Mouse (Mus musculus) lung, postnatal 0 days (tissue): ENCODE data around the gene Kcnk10. TPM values are rescaled to one million over a fixed set of nuclear protein-coding genes. Genes with fewer than 3 reads are reported as not detected.

Experiments used
- ATAC-seq: fragments of 200-750 bp; cut with Nextera tagmentation; 2 replicates; pipeline ENCODE4 v1.8.0; 2017; ENCODE audit warnings: moderate library complexity
- DNase-seq: peaks from one replicate; pipeline ENCODE4 v3.0.0-alpha.2; 2016; ENCODE audit warnings: low spot score
- H3K27ac ChIP-seq: fragments of 300-500 bp; sonication (generic); 2 replicates; pipeline ENCODE4 v1.5.1; 2014; ENCODE audit warnings: antibody characterized with exemption, mild to moderate bottlenecking, low read length, mixed read lengths
- H3K27me3 ChIP-seq: fragments of 300-500 bp; sonication (generic); replicated peaks from 2 replicates; pipeline ENCODE4 v1.6.1; 2014; ENCODE audit warnings: low read length, mixed read lengths; ENCODE audit not compliant: insufficient read depth
- H3K36me3 ChIP-seq: fragments of 300-500 bp; sonication (generic); 2 replicates; pipeline ENCODE4 v1.6.1; 2014; ENCODE audit warnings: low read length, mixed read lengths; ENCODE audit not compliant: insufficient read depth
- H3K4me1 ChIP-seq: fragments of 300-500 bp; sonication (generic); 2 replicates; pipeline ENCODE4 v1.6.1; 2014; ENCODE audit warnings: antibody characterized with exemption, low read depth, low read length, mixed read lengths; ENCODE audit not compliant: insufficient read depth
- H3K4me2 ChIP-seq: fragments of 300-500 bp; sonication (generic); replicated peaks from 2 replicates; pipeline ENCODE4 v1.6.1; 2014; ENCODE audit warnings: low read depth, mild to moderate bottlenecking, low read length, moderate library complexity, mixed read lengths
- H3K4me3 ChIP-seq: fragments of 300-500 bp; sonication (generic); 2 replicates; pipeline ENCODE4 v1.5.1; 2014; ENCODE audit warnings: low read depth, low read length
- H3K9ac ChIP-seq: fragments of 300-500 bp; sonication (generic); replicated peaks from 2 replicates; pipeline ENCODE4 v1.6.1; 2014; ENCODE audit warnings: low read depth, mild to moderate bottlenecking
- H3K9me3 ChIP-seq: fragments of 300-500 bp; sonication (generic); 2 replicates; pipeline ENCODE4 v1.6.1; 2016; ENCODE audit warnings: low read length, mixed read lengths
- CTCF ChIP-seq: IDR thresholded peaks from 2 replicates; pipeline ENCODE4 v1.5.1; 2016; ENCODE audit warnings: antibody characterized with exemption, mild to moderate bottlenecking
- EP300 ChIP-seq: IDR thresholded peaks from 2 replicates; pipeline ENCODE4 v1.6.1; 2016; ENCODE audit warnings: antibody characterized with exemption, mild to moderate bottlenecking, control low read depth
- WGBS: fragments of 180-500 bp; shearing (Covaris S2); extraction: QIAGEN DNeasy Blood & Tissue Kit; methylation state at CpG from one replicate; pipeline ENCODE4 v1.1.7; 2014; 5-methylcytosine and 5-hydroxymethylcytosine counted together
- polyA plus RNA-seq: library from polyadenylated mRNA; unstranded; fragments of >200 nt; fragmentation: Nextera tagmentation; extraction: Ambion mirVana; gene quantifications from 2 replicates; pipeline ENCODE4 v1.2.1, GENCODE M21; 2015

Gene Kcnk10
- polyA plus RNA-seq, 1 experiment from 2014 or later, result 0.06 TPM

DNA sequence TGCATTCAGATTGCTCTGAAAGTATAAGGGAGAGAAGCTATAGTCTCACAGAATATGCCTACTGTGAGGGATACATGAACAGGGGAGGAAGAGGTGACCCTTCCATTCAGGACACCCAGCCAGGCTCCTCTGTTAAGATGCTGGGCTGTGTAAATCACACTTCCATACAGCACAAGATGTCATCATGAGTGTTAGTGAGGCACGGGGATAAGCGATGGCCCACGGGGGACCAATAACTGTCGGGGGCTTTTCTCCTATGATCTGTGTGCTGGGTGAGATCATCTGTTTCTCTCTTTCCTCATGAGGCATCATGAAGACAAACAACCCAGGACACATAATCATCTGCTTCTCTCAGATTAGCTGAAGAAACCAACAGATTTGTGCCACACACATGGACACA, 77.1 kb downstream of the Kcnk10 start:
- H3K9ac ChIP-seq, result no peak overlapping the region
- no peak overlapping the region for H3K4me2 ChIP-seq
- TF ChIP-seq EP300 (no peak), CTCF (no peak)
- no peaks in the 10 kb centered on the region for H3K9me3 ChIP-seq
- WGBS, result 77% methylated on average over 4 of the region's 4 CpGs
- no peak overlapping the region for H3K4me3 ChIP-seq
- no peak overlapping the region for H3K27ac ChIP-seq
- no peaks in the 10 kb centered on the region for H3K4me1 ChIP-seq
- no peak for ATAC-seq
- DNase-seq, result no peak
- no peaks in the 10 kb centered on the region for H3K27me3 ChIP-seq
- no peaks in the 10 kb centered on the region for H3K36me3 ChIP-seq

DNA sequence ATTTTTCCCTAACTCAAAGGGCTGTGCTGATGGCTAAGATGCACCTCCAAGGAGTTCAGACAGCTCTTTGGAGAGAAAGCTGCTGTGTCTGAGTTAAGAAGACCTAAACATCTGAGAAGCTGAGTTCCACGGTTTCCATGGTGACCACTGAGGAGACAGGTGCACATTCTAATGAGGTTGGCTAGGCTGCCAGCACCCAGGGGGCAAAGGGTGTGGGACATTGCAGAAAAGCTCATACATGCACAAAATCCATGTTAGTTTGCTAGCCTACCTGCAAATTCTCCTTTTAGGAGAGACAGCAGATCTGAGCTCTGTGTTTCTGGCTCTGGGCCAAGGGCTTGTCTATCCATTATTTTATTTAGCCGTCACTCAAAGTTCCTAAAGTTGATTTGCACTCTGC, 96.7 kb downstream of the Kcnk10 start:
- Histone ChIP-seq H3K27me3 (no peaks in the 10 kb centered on the region), H3K4me1 (no peaks in the 10 kb centered on the region), H3K36me3 (no peaks in the 10 kb centered on the region), H3K4me2 (no peak overlapping the region), H3K9ac (no peak overlapping the region), H3K9me3 (no peaks in the 10 kb centered on the region), H3K27ac (no peak overlapping the region), H3K4me3 (no peak overlapping the region)
- DNase-seq (no peak), ATAC-seq (no peak)
- TF ChIP-seq EP300, result no peak
- TF ChIP-seq CTCF, result no peak
- 56% methylated on average over 2 of the region's 2 CpGs for WGBS

DNA sequence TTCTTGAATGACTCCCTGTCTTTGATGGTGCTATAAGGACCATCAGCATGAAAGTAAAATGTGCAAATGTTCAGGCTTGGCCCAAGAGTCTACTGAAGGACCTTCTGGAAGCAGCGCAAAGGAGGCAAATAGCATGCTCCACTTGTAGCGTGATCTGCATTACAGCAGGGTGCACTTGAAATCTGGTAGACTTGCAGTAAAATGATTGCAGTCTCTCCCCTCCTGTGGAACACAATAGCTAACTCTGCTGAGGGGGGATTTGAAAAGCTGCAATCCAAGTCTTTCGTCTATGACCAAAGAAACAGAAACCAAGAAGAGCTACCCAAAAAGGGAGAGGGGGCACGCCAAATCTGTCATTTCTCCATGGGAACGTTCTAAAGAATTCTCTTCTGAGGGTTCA, 97.1 kb downstream of the Kcnk10 start:
- Histone ChIP-seq H3K27ac (no peak overlapping the region), H3K4me3 (no peak overlapping the region), H3K4me1 (no peaks in the 10 kb centered on the region), H3K9me3 (no peaks in the 10 kb centered on the region), H3K27me3 (no peaks in the 10 kb centered on the region), H3K36me3 (no peaks in the 10 kb centered on the region), H3K9ac (no peak overlapping the region), H3K4me2 (no peak overlapping the region)
- ATAC-seq (no peak), DNase-seq (no peak)
- TF ChIP-seq EP300 (no peak), CTCF (no peak)
- 67% methylated on average over 5 of the region's 5 CpGs for WGBS

DNA sequence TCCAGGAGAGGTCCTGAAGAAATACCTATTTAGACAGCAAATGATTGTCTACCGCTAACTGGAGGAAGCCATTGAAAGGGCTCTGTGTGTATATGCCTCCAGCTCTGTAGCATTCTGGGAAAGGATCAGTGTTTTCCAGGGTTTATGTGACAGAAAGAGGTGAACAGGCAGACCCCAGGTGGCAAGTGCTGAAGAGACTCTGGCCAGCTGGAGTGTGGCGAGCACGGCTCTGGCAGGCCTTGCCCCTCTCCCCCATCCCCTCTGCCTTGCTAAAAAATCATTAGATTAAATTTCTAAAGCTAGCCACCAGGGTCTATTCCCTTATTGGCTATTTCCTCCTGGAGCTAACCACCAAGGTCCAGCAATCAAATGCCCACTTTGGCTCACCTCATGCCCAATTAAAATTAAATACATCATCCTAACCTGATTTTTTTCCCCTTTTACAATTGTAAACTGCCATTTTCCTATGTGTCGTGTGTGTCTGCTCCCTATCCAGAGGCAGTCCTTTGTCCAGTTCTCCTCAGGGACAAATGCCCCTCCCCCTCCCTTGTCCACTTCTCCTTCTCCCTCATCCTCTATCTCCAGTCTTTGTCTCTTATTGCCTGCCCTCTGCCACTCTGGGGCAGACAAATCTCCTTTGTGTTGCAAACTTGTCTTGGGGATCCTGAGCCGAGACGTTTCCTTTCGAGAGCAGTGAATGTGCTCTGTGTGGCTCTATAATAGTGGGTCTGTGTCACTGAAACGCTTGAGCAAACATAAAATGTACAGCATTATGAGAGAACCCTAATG, 100.2 kb downstream of the Kcnk10 start:
- H3K36me3 ChIP-seq, result no peaks in the 10 kb centered on the region
- no peaks in the 10 kb centered on the region for H3K9me3 ChIP-seq
- H3K4me2 ChIP-seq, result no peak overlapping the region
- no peak overlapping the region for H3K4me3 ChIP-seq
- no peak for TF ChIP-seq CTCF
- TF ChIP-seq EP300, result no peak
- no peak overlapping the region for H3K9ac ChIP-seq
- H3K27me3 ChIP-seq, result no peaks in the 10 kb centered on the region
- DNase-seq, result no peak
- no peaks in the 10 kb centered on the region for H3K4me1 ChIP-seq
- no peak overlapping the region for H3K27ac ChIP-seq
- no peak for ATAC-seq
- 50% methylated on average over 8 of the region's 8 CpGs for WGBS

DNA sequence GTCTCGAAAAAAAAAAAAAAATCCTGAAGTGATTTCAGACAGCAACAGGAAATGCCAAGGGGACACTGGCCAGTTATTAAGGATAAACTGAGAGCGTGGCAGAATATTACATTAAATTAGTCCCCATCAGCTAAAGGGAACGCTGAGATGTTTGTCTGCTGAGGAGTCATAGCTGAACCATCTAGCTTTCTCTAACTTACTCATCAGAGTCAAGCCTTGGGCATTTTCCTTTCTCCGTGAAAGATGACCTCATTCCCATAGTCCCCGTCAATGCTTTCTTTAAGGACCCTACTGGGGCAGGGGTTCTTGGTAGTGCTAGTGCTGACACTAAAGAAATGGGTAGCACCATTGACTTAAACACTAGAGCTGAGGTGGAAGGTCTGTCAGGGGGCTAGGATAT, 106.9 kb downstream of the Kcnk10 start:
- TF ChIP-seq EP300 (no peak), CTCF (no peak)
- Histone ChIP-seq H3K4me2 (no peak overlapping the region), H3K9ac (no peak overlapping the region), H3K9me3 (no peaks in the 10 kb centered on the region), H3K4me1 (no peaks in the 10 kb centered on the region), H3K27ac (no peak overlapping the region), H3K36me3 (no peaks in the 10 kb centered on the region), H3K27me3 (no peaks in the 10 kb centered on the region), H3K4me3 (no peak overlapping the region)
- 68% methylated on average over 5 of the region's 5 CpGs for WGBS
- DNase-seq (no peak), ATAC-seq (no peak)

DNA sequence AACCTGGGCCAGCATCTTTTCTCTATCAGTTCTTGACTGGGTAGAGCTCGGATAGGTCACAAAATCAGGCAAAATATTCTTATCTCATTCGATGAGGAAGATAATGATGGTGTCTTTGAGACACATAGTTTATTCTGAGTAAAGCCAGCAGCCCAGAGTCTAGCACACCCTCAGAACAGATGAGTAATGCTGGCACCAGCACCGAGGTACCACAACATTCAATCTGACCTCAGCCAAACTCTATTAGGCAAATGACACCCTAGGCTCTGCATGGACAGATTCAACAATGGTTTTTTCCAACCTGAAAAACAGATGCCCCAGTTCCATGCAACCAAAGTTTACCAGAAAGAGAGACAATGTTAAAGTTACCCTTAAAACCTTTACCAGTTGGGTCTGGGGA, 108.0 kb downstream of the Kcnk10 start:
- Histone ChIP-seq H3K4me1 (no peaks in the 10 kb centered on the region), H3K4me3 (no peak overlapping the region), H3K9me3 (no peaks in the 10 kb centered on the region), H3K9ac (no peak overlapping the region), H3K27me3 (no peaks in the 10 kb centered on the region), H3K4me2 (no peak overlapping the region), H3K36me3 (no peaks in the 10 kb centered on the region), H3K27ac (no peak overlapping the region)
- TF ChIP-seq EP300 (no peak), CTCF (no peak)
- ATAC-seq (no peak), DNase-seq (no peak)
- 69% methylated on average over 3 of the region's 3 CpGs for WGBS

DNA sequence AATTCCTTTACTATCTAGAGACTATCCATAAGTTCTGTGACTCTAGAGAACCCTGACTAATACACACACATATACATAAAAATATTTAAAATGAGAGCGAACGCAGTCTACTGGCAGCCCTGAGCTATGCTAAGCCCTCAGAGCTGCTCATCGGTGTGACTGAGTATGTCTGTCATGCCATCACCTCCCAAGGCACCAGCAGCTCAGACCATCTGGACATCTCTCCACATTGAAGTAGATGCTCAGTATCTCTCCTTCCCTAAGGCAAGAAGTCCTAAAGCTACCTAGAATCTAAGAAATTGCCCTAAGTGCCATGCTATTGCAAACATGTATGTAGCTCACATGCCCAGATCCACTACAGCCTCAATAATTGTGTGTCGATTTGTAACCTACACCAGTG, 110.3 kb downstream of the Kcnk10 start:
- H3K9me3 ChIP-seq, result no peaks in the 10 kb centered on the region
- H3K27ac ChIP-seq, result no peak overlapping the region
- H3K4me2 ChIP-seq, result no peak overlapping the region
- H3K27me3 ChIP-seq, result no peaks in the 10 kb centered on the region
- DNase-seq, result no peak
- no peaks in the 10 kb centered on the region for H3K36me3 ChIP-seq
- H3K4me1 ChIP-seq, result no peaks in the 10 kb centered on the region
- WGBS, result 93% methylated on average over 4 of the region's 4 CpGs
- H3K9ac ChIP-seq, result no peak overlapping the region
- TF ChIP-seq EP300, result no peak
- no peak for TF ChIP-seq CTCF
- no peak overlapping the region for H3K4me3 ChIP-seq
- ATAC-seq, result no peak
